Mouse (Mus musculus) cortical plate, adult 2 months (tissue): ENCODE results near the gene Osbpl5.

Source experiments
- CTCF ChIP-seq: fragments of 200-500 bp; IDR thresholded peaks from 2 replicates; pipeline ENCODE4 v1.5.1; 2011; ENCODE audit warnings: mild to moderate bottlenecking, control low read depth, low read length; ENCODE audit not compliant: insufficient read depth; ENCODE audit errors: extremely low read depth
- POLR2A ChIP-seq: fragments of 200-500 bp; IDR thresholded peaks from 2 replicates; pipeline ENCODE4 v1.6.1; 2011; ENCODE audit warnings: mild to moderate bottlenecking, low read length, control low read depth; ENCODE audit not compliant: insufficient read depth; ENCODE audit errors: extremely low read depth

DNA sequence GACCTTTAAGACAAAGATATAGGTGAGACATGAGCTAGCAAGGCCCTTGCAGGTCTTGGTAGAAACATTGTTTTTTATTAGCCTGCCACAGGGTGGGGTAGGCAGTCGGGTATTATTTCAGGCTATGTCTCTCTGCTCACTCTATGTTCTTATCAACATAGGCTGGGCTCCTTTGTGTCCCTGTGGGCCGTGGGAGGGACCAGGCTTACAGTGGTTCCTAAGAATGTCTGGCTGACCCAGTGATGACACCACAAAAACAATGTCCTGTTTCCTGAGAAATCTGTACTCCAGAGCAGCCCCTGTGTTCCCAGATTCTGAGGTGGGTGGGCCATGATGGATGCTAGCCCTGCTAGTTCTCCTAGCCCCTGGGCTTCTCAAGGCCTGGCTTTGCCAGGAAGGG lies 20.6 kb upstream of the Osbpl5 start:
- TF ChIP-seq POLR2A (no peak), CTCF (no peak)
